Mouse (Mus musculus) forebrain, embryonic 15.5 days (tissue): ENCODE data around the gene Pan2. TPM values are rescaled to one million over a fixed set of nuclear protein-coding genes. Genes with fewer than 3 reads are reported as not detected.
"Not testable (repeated sequence)": the region's sequence is repeated elsewhere in the genome, so short reads cannot be mapped to it uniquely, and the experiment has no call there.

Experiments used
- ATAC-seq: fragments of 200-750 bp; cut with Nextera tagmentation; replicated peaks from 2 replicates; pipeline ENCODE4 v1.8.0; 2017; ENCODE audit warnings: mild to moderate bottlenecking, moderate TSS enrichment, moderate library complexity
- H3K27ac ChIP-seq: fragments of 300-500 bp; sonication (generic); replicated peaks from 2 replicates; pipeline ENCODE4 v1.5.1; 2015; ENCODE audit warnings: mild to moderate bottlenecking, inconsistent platforms
- H3K27me3 ChIP-seq: fragments of 300-500 bp; sonication (generic); 2 replicates; pipeline ENCODE4 v1.6.1; 2015; ENCODE audit warnings: inconsistent platforms
- H3K36me3 ChIP-seq: fragments of 300-500 bp; sonication (generic); 2 replicates; pipeline ENCODE4 v1.6.1; 2015; ENCODE audit warnings: mild to moderate bottlenecking, inconsistent platforms
- H3K4me1 ChIP-seq: fragments of 300-500 bp; sonication (generic); 2 replicates; pipeline ENCODE4 v1.6.1; 2015; ENCODE audit warnings: inconsistent platforms
- H3K4me2 ChIP-seq: fragments of 300-500 bp; sonication (generic); replicated peaks from 2 replicates; pipeline ENCODE4 v1.6.1; 2015; ENCODE audit warnings: mild to moderate bottlenecking, inconsistent platforms
- H3K4me3 ChIP-seq: fragments of 300-500 bp; sonication (generic); 2 replicates; pipeline ENCODE4 v1.5.1; 2015; ENCODE audit warnings: mild to moderate bottlenecking, inconsistent platforms
- H3K9ac ChIP-seq: fragments of 300-500 bp; sonication (generic); replicated peaks from 2 replicates; pipeline ENCODE4 v1.6.1; 2015; ENCODE audit warnings: mild to moderate bottlenecking, inconsistent platforms
- H3K9me3 ChIP-seq: fragments of 300-500 bp; sonication (generic); 2 replicates; pipeline ENCODE4 v1.6.1; 2016; ENCODE audit warnings: inconsistent platforms
- WGBS: fragments of 180-500 bp; shearing (Covaris S2); methylation state at CpG from one replicate; pipeline ENCODE4 v1.1.7; 2015; ENCODE audit warnings: mixed read lengths; 5-methylcytosine and 5-hydroxymethylcytosine counted together
- polyA plus RNA-seq: library from polyadenylated mRNA; unstranded; fragments of >200 nt; fragmentation: Nextera tagmentation; extraction: Ambion mirVana; gene quantifications from 2 replicates; pipeline ENCODE4 v1.2.1, GENCODE M21; 2015

Gene Pan2
- polyA plus RNA-seq, 1 experiment from 2014 or later, result 27.6 TPM

- Histone ChIP-seq H3K4me3 (peak within 1 kb of the TSS; percentile 87), H3K9me3 (no peaks in the 10 kb centered on the region), H3K4me1 (peaks cover 11% of the 10 kb centered on the region), H3K36me3 (no peaks in the 10 kb centered on the region), H3K27ac (peak within 1 kb of the TSS; percentile 82), H3K27me3 (no peaks in the 10 kb centered on the region), H3K9ac (peak within 1 kb of the TSS; percentile 83), H3K4me2 (peak within 1 kb of the TSS; percentile 52)
- under 1% methylated on average over 43 of the region's 43 CpGs for WGBS
- peak; percentile 100 for ATAC-seq
Measured at GRCm38 (mm10) chr10:128270287-128270841, 32.8 kb upstream of the Pan2 start, which contains the start of gene Stat2. Stat2 (plus strand) TSS chr10:128270559.

GRCm38 (mm10) chr10:128270866-128271265 is 32.3 kb upstream of the Pan2 start:
- H3K9ac ChIP-seq, result peak overlapping the region; percentile 83
- peaks cover 11% of the 10 kb centered on the region for H3K4me1 ChIP-seq
- H3K27me3 ChIP-seq, result no peaks in the 10 kb centered on the region
- peak overlapping the region; percentile 52 for H3K4me2 ChIP-seq
- H3K9me3 ChIP-seq, result no peaks in the 10 kb centered on the region
- WGBS, result 44% methylated on average over 7 of the region's 7 CpGs
- H3K4me3 ChIP-seq, result peak overlapping the region; percentile 87
- peak overlapping the region; percentile 82 for H3K27ac ChIP-seq
- no peaks in the 10 kb centered on the region for H3K36me3 ChIP-seq
- ATAC-seq, result no peak

GRCm38 (mm10) chr10:128271883-128272282 is 31.3 kb upstream of the Pan2 start:
- Histone ChIP-seq H3K9me3 (no peaks in the 10 kb centered on the region), H3K4me1 (peaks cover 11% of the 10 kb centered on the region), H3K4me2 (no peak overlapping the region), H3K4me3 (no peak overlapping the region), H3K36me3 (peaks cover under 1% of the 10 kb centered on the region; the same call in 1 of the 2 replicates), H3K9ac (no peak overlapping the region), H3K27ac (no peak overlapping the region), H3K27me3 (no peaks in the 10 kb centered on the region)
- ATAC-seq, result no peak
- WGBS, result 77% methylated on average over 2 of the region's 2 CpGs

GRCm38 (mm10) chr10:128272819-128273439 is 30.2 kb upstream of the Pan2 start:
- not testable (repeated sequence) for ATAC-seq, H3K27me3 ChIP-seq, H3K27ac ChIP-seq, H3K4me3 ChIP-seq, H3K4me2 ChIP-seq, H3K36me3 ChIP-seq, H3K9me3 ChIP-seq, H3K9ac ChIP-seq
- H3K4me1 ChIP-seq, result peaks cover 11% of the 10 kb centered on the region
- 87% methylated on average over 7 of the region's 7 CpGs for WGBS

- not testable (repeated sequence) for H3K27ac ChIP-seq, H3K9me3 ChIP-seq, H3K4me1 ChIP-seq, ATAC-seq, H3K4me2 ChIP-seq, H3K27me3 ChIP-seq, H3K4me3 ChIP-seq, H3K9ac ChIP-seq
- H3K36me3 ChIP-seq, result peaks cover 15% of the 10 kb centered on the region
- 100% methylated on average over 1 of the region's 1 CpGs for WGBS
Measured at GRCm38 (mm10) chr10:128275374-128275773, 27.8 kb upstream of the Pan2 start.

- peaks cover 37% of the 10 kb centered on the region for H3K36me3 ChIP-seq
- H3K9ac ChIP-seq, result no peak overlapping the region
- H3K9me3 ChIP-seq, result no peaks in the 10 kb centered on the region
- no peaks in the 10 kb centered on the region for H3K27me3 ChIP-seq
- no peak overlapping the region for H3K27ac ChIP-seq
- H3K4me2 ChIP-seq, result no peak overlapping the region
- 60% methylated on average over 5 of the region's 6 CpGs for WGBS
- no peak overlapping the region for H3K4me3 ChIP-seq
- ATAC-seq, result no peak
- no peaks in the 10 kb centered on the region for H3K4me1 ChIP-seq
Measured at GRCm38 (mm10) chr10:128278158-128278557, 25.0 kb upstream of the Pan2 start.

GRCm38 (mm10) chr10:128280943-128281342 is 22.2 kb upstream of the Pan2 start:
- Histone ChIP-seq H3K36me3 (peaks cover 52% of the 10 kb centered on the region), H3K27me3 (no peaks in the 10 kb centered on the region), H3K4me2 (no peak overlapping the region), H3K9me3 (no peaks in the 10 kb centered on the region), H3K27ac (no peak overlapping the region), H3K4me1 (no peaks in the 10 kb centered on the region), H3K9ac (no peak overlapping the region), H3K4me3 (no peak overlapping the region)
- WGBS, result 88% methylated on average over 6 of the region's 6 CpGs
- no peak for ATAC-seq

- Histone ChIP-seq H3K4me3 (no peak overlapping the region), H3K36me3 (peaks cover 52% of the 10 kb centered on the region), H3K9ac (no peak overlapping the region), H3K27ac (no peak overlapping the region), H3K27me3 (no peaks in the 10 kb centered on the region), H3K4me1 (no peaks in the 10 kb centered on the region), H3K4me2 (no peak overlapping the region), H3K9me3 (no peaks in the 10 kb centered on the region)
- WGBS, result 93% methylated on average over 14 of the region's 14 CpGs
- no peak for ATAC-seq
Measured at GRCm38 (mm10) chr10:128281682-128282081, 21.5 kb upstream of the Pan2 start.

GRCm38 (mm10) chr10:128282886-128283450 is 20.2 kb upstream of the Pan2 start:
- H3K9me3 ChIP-seq, result no peaks in the 10 kb centered on the region
- WGBS, result 93% methylated on average over 20 of the region's 20 CpGs
- no peak overlapping the region for H3K9ac ChIP-seq
- ATAC-seq, result no peak
- no peak overlapping the region for H3K4me3 ChIP-seq
- no peak overlapping the region for H3K4me2 ChIP-seq
- H3K4me1 ChIP-seq, result no peaks in the 10 kb centered on the region
- no peaks in the 10 kb centered on the region for H3K27me3 ChIP-seq
- peaks cover 45% of the 10 kb centered on the region for H3K36me3 ChIP-seq
- H3K27ac ChIP-seq, result no peak overlapping the region

GRCm38 (mm10) chr10:128283604-128284579 is 19.2 kb upstream of the Pan2 start:
- Histone ChIP-seq H3K4me3 (no peak overlapping the region), H3K9me3 (no peaks in the 10 kb centered on the region), H3K36me3 (peaks cover 45% of the 10 kb centered on the region), H3K4me2 (no peak overlapping the region), H3K27ac (no peak overlapping the region), H3K9ac (no peak overlapping the region), H3K4me1 (no peaks in the 10 kb centered on the region), H3K27me3 (no peaks in the 10 kb centered on the region)
- peak; percentile 48; the same call in 1 of the 2 replicates for ATAC-seq
- 62% methylated on average over 31 of the region's 31 CpGs for WGBS

GRCm38 (mm10) chr10:128290594-128290993 is 12.5 kb upstream of the Pan2 start:
- not testable (repeated sequence) for H3K27me3 ChIP-seq, H3K4me3 ChIP-seq, H3K9ac ChIP-seq, H3K4me1 ChIP-seq, H3K9me3 ChIP-seq, ATAC-seq, H3K4me2 ChIP-seq, H3K27ac ChIP-seq
- 67% methylated on average over 1 of the region's 1 CpGs for WGBS
- H3K36me3 ChIP-seq, result peaks cover 16% of the 10 kb centered on the region
